Mouse (Mus musculus) bone marrow, adult 2 months (tissue): ENCODE data around the gene Galnt18.

Source experiments
- CTCF ChIP-seq: fragments of 200-500 bp; IDR thresholded peaks from 2 replicates; pipeline ENCODE4 v1.5.1; 2011; ENCODE audit warnings: low read length, control low read depth; ENCODE audit not compliant: control insufficient read depth, insufficient read depth
- POLR2A ChIP-seq: fragments of 200-500 bp; IDR thresholded peaks from 2 replicates; pipeline ENCODE4 v1.6.1; 2011; ENCODE audit warnings: low read depth, mild to moderate bottlenecking, control low read depth, low read length, borderline replicate concordance; ENCODE audit not compliant: control insufficient read depth

DNA sequence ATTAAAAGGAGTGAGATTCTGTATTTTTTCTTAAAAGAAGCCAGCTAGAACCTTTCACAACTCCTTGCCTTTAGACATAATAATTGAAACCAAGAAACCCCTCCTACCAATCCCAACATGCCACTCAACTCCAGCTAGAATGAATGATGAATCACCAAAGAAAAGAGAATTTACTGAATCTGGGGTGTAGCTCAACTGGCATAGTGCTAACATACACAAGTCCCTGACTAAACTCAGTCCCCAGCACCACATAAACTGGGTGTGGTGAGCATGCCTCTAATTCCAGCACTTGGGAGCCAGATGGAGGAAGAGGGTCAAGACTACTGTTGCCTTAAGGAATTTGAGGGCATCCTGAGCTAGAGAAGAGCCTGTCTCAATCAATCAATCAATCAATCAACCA lies 83.6 kb downstream of the Galnt18 start:
- TF ChIP-seq CTCF (no peak), POLR2A (no peak)
